Mouse (Mus musculus) forebrain, embryonic 14.5 days (tissue): ENCODE data around the gene Msrb3. TPM values are rescaled to one million over a fixed set of nuclear protein-coding genes. Genes with fewer than 3 reads are reported as not detected.

Source experiments
- ATAC-seq: fragments of 200-750 bp; cut with Nextera tagmentation; 2 replicates; pipeline ENCODE4 v1.8.0; 2017; ENCODE audit warnings: mild to moderate bottlenecking, moderate library complexity
- DNase-seq: peaks from one replicate; pipeline ENCODE4 v3.0.0-alpha.2; 2015; ENCODE audit warnings: low spot score
- H3K27ac ChIP-seq: fragments of 300-500 bp; sonication (generic); 2 replicates; pipeline ENCODE4 v1.5.1; 2014; ENCODE audit warnings: low read depth, mild to moderate bottlenecking, control low read depth, low read length, moderate library complexity
- H3K27me3 ChIP-seq: fragments of 300-500 bp; sonication (generic); replicated peaks from 2 replicates; pipeline ENCODE4 v1.6.1; 2014; ENCODE audit warnings: low read length, control low read depth, mixed read lengths; ENCODE audit not compliant: control insufficient read depth, insufficient read depth
- H3K36me3 ChIP-seq: fragments of 300-500 bp; sonication (generic); 2 replicates; pipeline ENCODE4 v1.6.1; 2014; ENCODE audit warnings: low read length, control low read depth; ENCODE audit not compliant: control insufficient read depth, insufficient read depth
- H3K4me1 ChIP-seq: fragments of 300-500 bp; sonication (generic); 2 replicates; pipeline ENCODE4 v1.6.1; 2014; ENCODE audit warnings: antibody characterized with exemption, low read length, control low read depth; ENCODE audit not compliant: control insufficient read depth, insufficient read depth
- H3K4me2 ChIP-seq: fragments of 300-500 bp; sonication (generic); 2 replicates; pipeline ENCODE4 v1.6.1; 2014; ENCODE audit warnings: mild to moderate bottlenecking, control low read depth, low read length
- H3K4me3 ChIP-seq: fragments of 300-500 bp; sonication (generic); 2 replicates; pipeline ENCODE4 v1.5.1; 2014; ENCODE audit warnings: low read depth, low read length, control low read depth
- H3K9ac ChIP-seq: fragments of 300-500 bp; sonication (generic); 2 replicates; pipeline ENCODE4 v1.6.1; 2014; ENCODE audit warnings: mild to moderate bottlenecking, low read length, control low read depth, moderate library complexity
- H3K9me3 ChIP-seq: fragments of 300-500 bp; sonication (generic); replicated peaks from 2 replicates; pipeline ENCODE4 v1.6.1; 2016; ENCODE audit warnings: low read length, control low read depth, mixed read lengths; ENCODE audit not compliant: control insufficient read depth
- WGBS: fragments of 180-500 bp; shearing (Covaris S2); extraction: QIAGEN DNeasy Blood & Tissue Kit; methylation state at CpG from one replicate; pipeline ENCODE4 v1.1.7; 2014; 5-methylcytosine and 5-hydroxymethylcytosine counted together
- polyA plus RNA-seq: library from polyadenylated mRNA; unstranded; fragments of >200 nt; fragmentation: Nextera tagmentation; extraction: Ambion mirVana; gene quantifications from 2 replicates; pipeline ENCODE4 v1.2.1, GENCODE M21; 2014

The Msrb3 gene
- 0.87 and 1.4 TPM in 2 replicates for polyA plus RNA-seq

GRCm38 (mm10) chr10:120898785-120899762 lies at the start of gene Msrb3:
Msrb3 (minus strand) TSS chr10:120899101.
- H3K4me1 ChIP-seq = peaks cover 6% of the 10 kb centered on the region; the same call in 1 of the 2 replicates
- 5% methylated on average over 49 of the region's 64 CpGs for WGBS
- H3K9ac ChIP-seq = peak within 1 kb of the TSS; percentile 71
- H3K36me3 ChIP-seq = no peaks in the 10 kb centered on the region
- ATAC-seq (peak; percentile 79), DNase-seq (peak; percentile 73)
- H3K9me3 ChIP-seq = no peaks in the 10 kb centered on the region
- H3K4me3 ChIP-seq = peak within 1 kb of the TSS; percentile 52
- H3K27me3 ChIP-seq = peaks cover 15% of the 10 kb centered on the region
- H3K27ac ChIP-seq = no peak within 1 kb of the TSS
- H3K4me2 ChIP-seq = peak within 1 kb of the TSS; percentile 96

- ATAC-seq = no peak
- 84% methylated on average over 2 of the region's 2 CpGs for WGBS
- H3K4me2 ChIP-seq = no peak overlapping the region
Measured at GRCm38 (mm10) chr10:120948461-120948860, 49.6 kb upstream of the Msrb3 start.

GRCm38 (mm10) chr10:120947842-120948241 lies 48.9 kb upstream of the Msrb3 start:
- Histone ChIP-seq H3K27ac (no peak overlapping the region), H3K4me2 (no peak overlapping the region), H3K4me3 (no peak overlapping the region), H3K36me3 (peaks cover 4% of the 10 kb centered on the region; the same call in 1 of the 2 replicates), H3K4me1 (no peaks in the 10 kb centered on the region), H3K9me3 (no peaks in the 10 kb centered on the region), H3K9ac (no peak overlapping the region), H3K27me3 (no peaks in the 10 kb centered on the region)
- 86% methylated on average over 2 of the region's 2 CpGs for WGBS
- ATAC-seq (no peak), DNase-seq (no peak)

More at GRCm38 (mm10) chr10:120948461-120948860, 49.6 kb upstream of the Msrb3 start:
- H3K27me3 ChIP-seq = no peaks in the 10 kb centered on the region
- H3K9me3 ChIP-seq = no peaks in the 10 kb centered on the region
- no peak for DNase-seq
- no peaks in the 10 kb centered on the region; the same call in 1 of the 2 replicates for H3K4me1 ChIP-seq
- H3K9ac ChIP-seq = no peak overlapping the region
- H3K4me3 ChIP-seq = no peak overlapping the region
- peaks cover 4% of the 10 kb centered on the region; the same call in 1 of the 2 replicates for H3K36me3 ChIP-seq
- H3K27ac ChIP-seq = no peak overlapping the region

GRCm38 (mm10) chr10:120946847-120947246 lies 47.9 kb upstream of the Msrb3 start:
- Histone ChIP-seq H3K4me3 (no peak overlapping the region), H3K27ac (no peak overlapping the region), H3K4me1 (no peaks in the 10 kb centered on the region), H3K36me3 (peaks cover 4% of the 10 kb centered on the region; the same call in 1 of the 2 replicates), H3K9me3 (no peaks in the 10 kb centered on the region), H3K4me2 (no peak overlapping the region), H3K27me3 (no peaks in the 10 kb centered on the region), H3K9ac (no peak overlapping the region)
- ATAC-seq (no peak), DNase-seq (no peak)
- 80% methylated on average over 5 of the region's 5 CpGs for WGBS

GRCm38 (mm10) chr10:120938904-120939208 lies 40.0 kb upstream of the Msrb3 start:
- no peak overlapping the region for H3K9ac ChIP-seq
- H3K4me3 ChIP-seq = no peak overlapping the region
- no peaks in the 10 kb centered on the region for H3K9me3 ChIP-seq
- no peaks in the 10 kb centered on the region for H3K36me3 ChIP-seq
- H3K27me3 ChIP-seq = no peaks in the 10 kb centered on the region
- ATAC-seq (no peak), DNase-seq (no peak)
- no peak overlapping the region for H3K4me2 ChIP-seq
- no peak overlapping the region for H3K27ac ChIP-seq
- WGBS = 79% methylated on average over 2 of the region's 2 CpGs
- no peaks in the 10 kb centered on the region for H3K4me1 ChIP-seq

- 54% methylated on average over 19 of the region's 19 CpGs for WGBS
- Histone ChIP-seq H3K36me3 (no peaks in the 10 kb centered on the region), H3K27ac (no peak overlapping the region), H3K4me1 (no peaks in the 10 kb centered on the region), H3K9ac (no peak overlapping the region), H3K4me3 (no peak overlapping the region), H3K4me2 (no peak overlapping the region), H3K27me3 (no peaks in the 10 kb centered on the region), H3K9me3 (no peaks in the 10 kb centered on the region)
- ATAC-seq (0 out of 2 replicates have a peak, but pooled peaks have one; percentile 34), DNase-seq (peak; percentile 71)
Measured at GRCm38 (mm10) chr10:120938077-120938903, 39.4 kb upstream of the Msrb3 start.

- H3K36me3 ChIP-seq = peaks cover 16% of the 10 kb centered on the region
- 75% methylated on average over 7 of the region's 7 CpGs for WGBS
- H3K4me1 ChIP-seq = no peaks in the 10 kb centered on the region
- no peaks in the 10 kb centered on the region for H3K9me3 ChIP-seq
- ATAC-seq = no peak
- no peak overlapping the region for H3K4me3 ChIP-seq
- H3K4me2 ChIP-seq = no peak overlapping the region
- no peak overlapping the region for H3K27ac ChIP-seq
- DNase-seq = no peak
- H3K27me3 ChIP-seq = no peaks in the 10 kb centered on the region
- no peak overlapping the region for H3K9ac ChIP-seq
Measured at GRCm38 (mm10) chr10:120929536-120929935, 30.6 kb upstream of the Msrb3 start.

- no peak overlapping the region for H3K4me3 ChIP-seq
- H3K4me2 ChIP-seq = no peak overlapping the region
- no peak overlapping the region for H3K9ac ChIP-seq
- DNase-seq = no peak
- H3K27ac ChIP-seq = no peak overlapping the region
- no peaks in the 10 kb centered on the region for H3K9me3 ChIP-seq
- peaks cover 16% of the 10 kb centered on the region for H3K36me3 ChIP-seq
- WGBS = 87% methylated on average over 5 of the region's 5 CpGs
- ATAC-seq = no peak
- no peaks in the 10 kb centered on the region for H3K4me1 ChIP-seq
- no peaks in the 10 kb centered on the region for H3K27me3 ChIP-seq
Measured at GRCm38 (mm10) chr10:120928183-120928582, 29.3 kb upstream of the Msrb3 start.
